Mouse (Mus musculus): ENCODE data around the gene Spata3.

The Spata3 gene

GRCm38 (mm10) chr1:86032273-86032987, 15.8 kb downstream of the Spata3 start:
- in situ Hi-C loops (cut with MseI, MboI) = no loop called here

GRCm38 (mm10) chr1:86038191-86038951, 21.8 kb downstream of the Spata3 start:
- in situ Hi-C loops (cut with MseI, MboI) = no loop called here

GRCm38 (mm10) chr1:86040131-86040530, 23.5 kb downstream of the Spata3 start:
- in situ Hi-C loops (cut with MseI, MboI) = no loop called here

DNA sequence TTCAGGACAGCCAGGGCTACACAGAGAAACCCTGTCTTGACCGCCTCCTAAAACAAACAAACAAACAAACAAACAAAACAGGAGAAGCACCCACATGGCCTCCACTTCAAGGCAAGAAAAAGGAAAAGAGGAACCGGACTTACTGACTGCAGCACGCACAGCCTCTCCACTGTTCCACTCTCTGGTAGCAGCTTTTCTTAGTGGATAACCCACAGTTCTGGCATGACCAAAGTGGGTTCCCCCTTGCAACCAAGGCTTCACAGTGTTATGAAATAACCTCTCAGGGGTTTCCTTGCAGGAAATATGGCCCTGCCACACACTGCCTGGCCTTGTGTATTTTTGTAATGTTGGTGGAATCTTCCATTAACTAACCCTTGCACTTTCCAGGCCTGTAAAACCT, 24.2 kb downstream of the Spata3 start:
- in situ Hi-C loops (cut with MseI, MboI) = no loop called here

- in situ Hi-C loops (cut with MseI, MboI) = no loop called here
These were observed 28.4 kb downstream of the Spata3 start for GRCm38 (mm10) chr1:86045056-86045455.

- in situ Hi-C loops (cut with MseI, MboI) = no loop called here
These were observed 29.5 kb downstream of the Spata3 start, which contains the start of gene 2810459M11Rik for GRCm38 (mm10) chr1:86045848-86046805. Gene 2810459M11Rik (plus strand): TSS chr1:86045863.

GRCm38 (mm10) chr1:86046833-86047563, 30.4 kb downstream of the Spata3 start:
- in situ Hi-C loops (cut with MseI, MboI) = no loop called here

GRCm38 (mm10) chr1:86048231-86048630, 31.6 kb downstream of the Spata3 start:
- in situ Hi-C loops (cut with MseI, MboI) = no loop called here

DNA sequence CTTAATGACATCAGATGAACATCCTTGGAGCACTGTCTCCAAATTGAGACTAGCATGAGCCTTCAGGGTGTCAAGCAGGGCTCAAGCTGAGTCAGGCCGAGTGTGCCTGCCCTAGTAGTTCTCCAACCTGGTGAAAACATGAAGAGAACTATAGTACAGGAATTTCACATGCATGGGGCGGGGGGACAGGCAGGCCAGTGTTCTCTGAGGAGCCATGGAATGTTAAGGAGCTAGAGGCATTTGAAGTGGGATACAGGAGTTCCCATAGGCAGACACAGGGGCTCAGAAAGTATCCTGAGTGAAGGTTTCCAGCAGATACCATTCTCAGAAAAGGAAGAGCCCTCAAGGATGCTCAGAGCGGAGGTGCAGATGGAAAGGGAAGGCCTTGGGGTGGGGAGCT, 32.1 kb downstream of the Spata3 start:
- in situ Hi-C loops (cut with MseI, MboI) = no loop called here

DNA sequence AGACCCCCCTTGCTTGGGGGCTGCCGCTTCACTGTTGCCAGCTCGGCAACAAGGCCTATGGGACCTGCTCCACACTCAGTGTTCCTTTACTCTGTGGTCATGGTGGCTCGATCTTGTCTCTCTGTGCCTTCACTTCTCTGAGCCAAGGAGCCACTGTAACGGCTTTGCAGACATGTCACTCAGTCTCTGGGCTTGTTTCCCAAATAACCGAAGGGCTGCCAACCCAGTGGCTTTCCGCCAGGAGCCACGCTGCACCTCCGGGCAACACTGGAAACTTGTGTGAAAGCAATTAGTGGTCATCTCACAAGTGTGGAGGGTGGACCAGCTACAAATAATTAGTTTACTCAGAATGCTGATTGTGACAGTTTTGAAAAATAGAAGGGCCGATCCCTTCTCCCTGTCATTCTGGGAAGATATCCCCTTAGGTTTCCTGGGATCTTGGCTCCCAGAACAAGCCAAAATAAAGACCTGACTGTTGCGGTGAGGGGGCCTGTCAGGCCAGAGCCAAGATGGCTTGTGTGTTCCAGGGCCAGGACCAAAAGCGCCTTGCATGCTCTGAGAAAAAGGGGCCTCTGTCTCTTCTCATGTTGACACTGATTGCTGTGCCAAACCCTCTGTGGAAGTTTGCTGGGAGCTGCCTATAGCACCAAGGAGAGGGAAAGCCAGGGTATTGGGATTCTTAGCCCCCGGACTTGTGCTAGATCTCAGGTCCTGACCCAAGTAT, 36.7 kb downstream of the Spata3 start:
- in situ Hi-C loops (cut with MseI, MboI) = no loop called here

- in situ Hi-C loops (cut with MseI, MboI) = no loop called here
These were observed 38.3 kb downstream of the Spata3 start for GRCm38 (mm10) chr1:86054943-86055342.

DNA sequence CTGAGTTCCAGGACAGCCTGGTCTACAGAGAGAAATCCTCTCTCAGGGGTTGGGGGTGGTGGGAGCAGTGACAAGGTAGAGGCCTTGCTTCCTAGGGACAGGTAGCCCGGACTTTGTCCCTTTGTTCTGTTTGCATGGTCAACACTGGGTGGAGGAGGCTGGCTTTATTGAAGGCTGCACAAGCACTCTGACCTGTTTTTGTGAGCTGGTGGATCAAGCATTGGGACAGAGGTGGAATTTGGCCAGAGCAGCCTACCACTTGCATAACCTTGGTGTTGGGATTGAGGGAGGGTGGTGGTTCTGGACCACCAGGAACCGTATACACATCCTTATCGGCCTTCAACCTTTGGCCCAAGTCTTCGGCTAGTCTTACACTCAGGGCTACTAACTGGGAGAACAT, 39.7 kb downstream of the Spata3 start:
- in situ Hi-C loops (cut with MseI, MboI) = no loop called here

GRCm38 (mm10) chr1:86058856-86059769, 42.5 kb downstream of the Spata3 start:
- in situ Hi-C loops (cut with MseI, MboI) = no loop called here

- in situ Hi-C loops (cut with MseI, MboI) = no loop called here
These were observed 45.9 kb downstream of the Spata3 start for GRCm38 (mm10) chr1:86062523-86062922.

- in situ Hi-C loops (cut with MseI, MboI) = no loop called here
These were observed 47.8 kb downstream of the Spata3 start, which contains the start of gene Psmd1 for GRCm38 (mm10) chr1:86064271-86064991. Gene Psmd1 (plus strand): TSS chr1:86064387.

DNA sequence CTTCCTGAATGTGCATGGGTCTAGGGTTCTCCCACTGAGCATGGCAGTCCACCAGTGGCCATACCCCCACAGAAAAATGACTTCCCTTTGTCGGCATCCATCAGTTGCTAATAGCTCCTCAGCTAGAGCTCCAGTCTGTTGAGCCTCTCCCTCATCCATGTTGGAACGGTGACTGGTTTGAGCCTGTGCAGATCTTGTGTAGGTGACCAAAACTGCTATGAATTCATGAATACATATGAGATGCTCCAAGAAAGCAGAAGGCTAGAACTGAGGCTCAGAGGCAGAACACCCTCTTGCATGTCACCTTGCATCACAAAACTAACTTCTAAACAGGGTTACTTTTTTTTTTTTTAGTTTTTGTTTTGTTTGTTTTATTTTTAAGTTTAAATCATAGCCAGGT, 59.9 kb downstream of the Spata3 start:
- in situ Hi-C loops (cut with MseI, MboI) = no loop called here

Data from mouse trophoblast stem cell (cell line).